Mouse (Mus musculus) myocyte (in vitro differentiated cells): Measurements from ENCODE around the gene Ccni. TPM values are rescaled to one million over a fixed set of nuclear protein-coding genes. Genes with fewer than 3 reads are reported as not detected.

Experiments
- H3K27me3 ChIP-seq: one replicate; pipeline ENCODE4 v1.6.1; 2011; ENCODE audit not compliant: control insufficient read depth, insufficient read depth, insufficient read length
- H3K36me3 ChIP-seq: one replicate; pipeline ENCODE4 v1.6.1; 2011; ENCODE audit not compliant: control insufficient read depth, insufficient read depth
- H3K4me2 ChIP-seq: one replicate; pipeline ENCODE4 v1.6.1; 2011; ENCODE audit warnings: low read depth, control low read depth
- H3K4me3 ChIP-seq: one replicate; pipeline ENCODE4 v1.5.1; 2011; ENCODE audit warnings: mild to moderate bottlenecking, control low read depth, moderate library complexity
- H3K79me2 ChIP-seq: one replicate; pipeline ENCODE4 v1.6.1; 2011; ENCODE audit not compliant: control insufficient read depth, insufficient read depth
- H3ac ChIP-seq: one replicate; pipeline ENCODE4 v1.6.1; 2011; ENCODE audit not compliant: control insufficient read depth, insufficient read length
- CEBPB ChIP-seq: IDR thresholded peaks from 2 replicates; pipeline ENCODE4 v1.6.1; 2011; ENCODE audit warnings: mild to moderate bottlenecking, moderate library complexity; ENCODE audit not compliant: poor library complexity, insufficient read depth, severe bottlenecking
- E2F4 ChIP-seq: IDR thresholded peaks from one replicate; pipeline ENCODE4 v1.6.1; 2011; ENCODE audit warnings: mild to moderate bottlenecking, control low read depth, moderate library complexity; ENCODE audit not compliant: insufficient read depth
- MAX ChIP-seq: IDR thresholded peaks from one replicate; pipeline ENCODE4 v1.6.1; 2011; ENCODE audit warnings: low read depth, mild to moderate bottlenecking, control low read depth
- MYOD1 ChIP-seq, 3 experiments: IDR thresholded peaks; one replicate each; pipeline ENCODE4 v1.6.1; 2011; ENCODE audit warnings: control low read depth in 2 of 3, low read depth in 2 of 3, mild to moderate bottlenecking in 2 of 3, moderate library complexity in 1 of 3; ENCODE audit not compliant: insufficient read length in 2 of 3, control insufficient read depth in 1 of 3
- MYOG ChIP-seq, 3 experiments: IDR thresholded peaks; one replicate each; pipeline ENCODE4 v1.6.1; 2011; ENCODE audit warnings: control low read depth in 2 of 3, low read depth in 2 of 3, mild to moderate bottlenecking in 2 of 3; ENCODE audit not compliant: insufficient read length in 2 of 3, control insufficient read depth in 1 of 3, insufficient read depth in 1 of 3
- POLR2A ChIP-seq: IDR thresholded peaks from one replicate; pipeline ENCODE4 v1.6.1; 2011; ENCODE audit warnings: low read depth, mild to moderate bottlenecking, control low read depth, moderate library complexity; ENCODE audit not compliant: insufficient read length
- POLR2AphosphoS2 ChIP-seq: IDR thresholded peaks from one replicate; pipeline ENCODE4 v1.6.1; 2011; ENCODE audit warnings: low read depth, control low read depth; ENCODE audit not compliant: insufficient read length
- REST ChIP-seq: IDR thresholded peaks from one replicate; pipeline ENCODE4 v1.6.1; 2011; ENCODE audit warnings: mild to moderate bottlenecking, control low read depth, moderate library complexity; ENCODE audit not compliant: insufficient read depth, insufficient read length
- SRF ChIP-seq: IDR thresholded peaks from one replicate; pipeline ENCODE4 v1.6.1; 2011; ENCODE audit warnings: low read depth; ENCODE audit not compliant: control insufficient read depth, insufficient read length
- TCF12 ChIP-seq: IDR thresholded peaks from one replicate; pipeline ENCODE4 v1.6.1; 2011; ENCODE audit warnings: mild to moderate bottlenecking, control low read depth; ENCODE audit not compliant: poor library complexity, insufficient read depth, severe bottlenecking
- TCF3 ChIP-seq: IDR thresholded peaks from one replicate; pipeline ENCODE4 v1.6.1; 2011; ENCODE audit warnings: low read depth, control low read depth; ENCODE audit not compliant: insufficient read length
- USF1 ChIP-seq: IDR thresholded peaks from one replicate; pipeline ENCODE4 v1.6.1; 2011; ENCODE audit warnings: low read depth, mild to moderate bottlenecking, control low read depth, moderate library complexity
- polyA plus RNA-seq: library from polyadenylated mRNA; unstranded; fragments of >200 nt; fragmentation: generic; extraction: Trizol; gene quantifications from one replicate; pipeline ENCODE4 v1.2.1, GENCODE M21; 2012; ENCODE audit warnings: missing spikeins

Gene Ccni
- polyA plus RNA-seq, 1 experiment = 132 TPM

DNA sequence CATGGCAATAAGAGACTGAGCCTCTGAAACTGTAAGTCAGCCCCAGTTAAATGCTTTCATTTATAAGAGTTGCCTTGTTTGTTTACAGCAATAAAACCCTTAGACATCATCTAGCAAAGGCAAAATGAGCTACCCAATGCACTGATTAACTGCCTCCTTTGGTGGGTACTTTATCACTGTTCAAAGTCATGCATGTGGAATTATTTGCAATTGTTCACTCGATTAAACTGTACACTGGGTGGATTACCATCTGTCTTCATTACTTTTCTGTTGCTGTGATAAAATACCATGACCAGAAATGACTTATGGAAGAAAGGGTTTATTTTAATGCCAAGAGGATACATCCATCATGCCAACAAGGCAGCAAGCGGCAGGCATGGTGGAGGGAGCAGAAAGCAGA, 39.0 kb upstream of the Ccni start:
- Histone ChIP-seq H3ac (no peak overlapping the region), H3K4me3 (no peak overlapping the region), H3K79me2 (no peaks in the 10 kb centered on the region), H3K27me3 (no peaks in the 10 kb centered on the region), H3K4me2 (no peak overlapping the region), H3K36me3 (no peaks in the 10 kb centered on the region)
- TF ChIP-seq MYOG (IDR thresholded peaks at IDR 0.05; ENCODE audit: control insufficient read depth in 1 of 3, insufficient read depth in 1 of 3, insufficient read length in 2 of 3, low read depth in 2 of 3) = no peak
- no peak for TF ChIP-seq MYOD1 (IDR thresholded peaks at IDR 0.05; ENCODE audit: control insufficient read depth in 1 of 3, insufficient read length in 2 of 3, low read depth in 2 of 3)
- TF ChIP-seq POLR2AphosphoS2 = no peak
- TF ChIP-seq USF1 = no peak
- no peak for TF ChIP-seq TCF3
- TF ChIP-seq MAX = no peak
- TF ChIP-seq CEBPB = no peak
- TF ChIP-seq SRF = no peak
- no peak for TF ChIP-seq E2F4
- TF ChIP-seq POLR2A = no peak
- no peak for TF ChIP-seq REST
- no peak for TF ChIP-seq TCF12

DNA sequence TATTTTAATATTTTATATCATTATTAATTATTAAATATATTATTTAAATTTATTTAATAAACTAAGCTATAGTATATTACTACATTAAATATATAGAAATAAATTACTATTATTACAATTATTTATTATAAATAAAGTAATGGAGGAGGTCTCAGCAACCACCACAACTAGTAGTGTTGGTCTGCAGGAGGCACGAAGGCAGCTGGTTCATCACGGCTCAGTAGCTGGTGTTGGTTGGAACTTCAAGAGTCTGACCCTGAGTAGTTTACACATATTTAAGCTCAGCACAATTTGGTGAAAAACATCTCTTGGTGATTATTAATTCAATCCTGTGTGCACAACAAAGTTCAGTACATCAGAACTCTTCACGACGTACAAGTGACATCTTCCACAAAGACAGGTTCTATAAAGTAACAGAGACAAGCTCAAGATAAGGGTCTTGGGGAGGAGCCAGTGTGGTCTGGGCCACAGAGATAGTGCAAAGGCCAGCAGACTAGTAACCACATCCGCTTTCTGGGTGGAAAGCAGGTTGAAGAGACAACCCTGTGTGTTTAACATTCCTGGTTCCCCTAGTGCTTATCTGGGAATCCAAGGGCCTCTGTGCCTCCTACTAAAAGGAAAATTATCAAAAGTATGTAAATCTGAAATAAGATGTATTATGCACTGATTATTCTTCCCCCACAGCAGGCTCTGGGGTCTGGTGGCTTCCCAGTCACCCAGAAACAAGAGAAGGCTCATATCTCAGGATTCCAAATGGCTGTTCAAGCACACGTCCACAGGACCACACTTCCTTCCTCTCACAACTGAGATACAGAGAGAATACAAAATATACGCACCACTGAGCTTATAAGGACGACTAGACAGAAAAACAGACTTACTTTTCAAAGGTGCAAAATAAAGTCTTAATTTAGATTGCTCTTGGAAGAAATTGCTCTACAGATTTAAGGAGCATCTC, 33.6 kb upstream of the Ccni start:
- Histone ChIP-seq H3K36me3 (no peaks in the 10 kb centered on the region), H3K4me2 (no peak overlapping the region), H3K79me2 (no peaks in the 10 kb centered on the region), H3ac (no peak overlapping the region), H3K27me3 (no peaks in the 10 kb centered on the region), H3K4me3 (no peak overlapping the region)
- TF ChIP-seq REST = no peak
- no peak for TF ChIP-seq TCF3
- TF ChIP-seq TCF12 = no peak
- TF ChIP-seq CEBPB = no peak
- TF ChIP-seq SRF = no peak
- no peak for TF ChIP-seq USF1
- TF ChIP-seq POLR2AphosphoS2 = no peak
- no peak for TF ChIP-seq MAX
- no peak for TF ChIP-seq POLR2A
- TF ChIP-seq MYOD1 (IDR thresholded peaks at IDR 0.05; ENCODE audit: control insufficient read depth in 1 of 3, insufficient read length in 2 of 3, low read depth in 2 of 3) = no peak
- TF ChIP-seq E2F4 = no peak
- no peak for TF ChIP-seq MYOG (IDR thresholded peaks at IDR 0.05; ENCODE audit: control insufficient read depth in 1 of 3, insufficient read depth in 1 of 3, insufficient read length in 2 of 3, low read depth in 2 of 3)

DNA sequence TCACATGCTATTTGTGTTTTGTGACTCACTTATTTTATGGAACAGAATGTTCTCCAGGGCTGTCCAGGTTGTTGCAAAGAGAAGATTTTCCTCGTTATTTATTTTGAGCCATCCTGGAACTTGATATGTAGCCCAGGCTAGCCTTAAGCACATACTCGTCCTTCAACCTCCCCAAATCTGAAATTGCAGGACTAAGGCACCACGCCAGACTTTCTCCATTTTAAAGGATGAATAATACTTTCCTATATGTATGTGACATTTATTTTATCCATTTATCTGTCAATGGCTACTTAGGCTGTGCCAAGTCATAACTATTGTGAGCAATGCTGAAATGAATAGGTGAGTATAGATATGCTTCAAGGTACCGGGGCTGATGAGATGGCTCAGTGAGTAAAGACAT, 30.2 kb upstream of the Ccni start:
- H3K4me2 ChIP-seq = no peak overlapping the region
- no peaks in the 10 kb centered on the region for H3K27me3 ChIP-seq
- H3ac ChIP-seq = no peak overlapping the region
- no peak overlapping the region for H3K4me3 ChIP-seq
- H3K79me2 ChIP-seq = no peaks in the 10 kb centered on the region
- H3K36me3 ChIP-seq = no peaks in the 10 kb centered on the region
- no peak for TF ChIP-seq SRF
- no peak for TF ChIP-seq TCF3
- no peak for TF ChIP-seq MAX
- TF ChIP-seq MYOG (IDR thresholded peaks at IDR 0.05; ENCODE audit: control insufficient read depth in 1 of 3, insufficient read depth in 1 of 3, insufficient read length in 2 of 3, low read depth in 2 of 3) = no peak
- no peak for TF ChIP-seq CEBPB
- TF ChIP-seq MYOD1 (IDR thresholded peaks at IDR 0.05; ENCODE audit: control insufficient read depth in 1 of 3, insufficient read length in 2 of 3, low read depth in 2 of 3) = no peak
- no peak for TF ChIP-seq USF1
- TF ChIP-seq POLR2AphosphoS2 = no peak
- no peak for TF ChIP-seq POLR2A
- no peak for TF ChIP-seq E2F4
- no peak for TF ChIP-seq TCF12
- TF ChIP-seq REST = no peak

DNA sequence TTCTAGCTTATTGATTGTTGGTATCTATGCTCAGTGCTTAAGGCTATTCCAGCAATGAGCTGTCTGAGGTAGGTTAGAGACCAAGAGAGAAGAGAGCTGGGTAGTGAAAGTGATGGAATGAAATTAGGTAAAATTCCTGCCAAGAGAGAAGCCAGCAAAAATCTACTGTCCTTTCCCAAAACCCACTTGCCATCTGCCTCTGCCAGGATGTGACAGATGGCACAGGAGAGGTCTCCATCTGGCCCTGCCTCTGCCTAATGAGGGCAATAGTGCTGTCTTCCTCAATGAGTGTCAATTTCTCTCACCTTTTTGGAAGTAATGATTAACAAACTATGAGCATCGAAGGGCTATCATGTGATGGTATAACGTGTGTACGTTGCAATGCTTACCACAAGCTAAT, 29.6 kb upstream of the Ccni start:
- no peak overlapping the region for H3K4me3 ChIP-seq
- H3ac ChIP-seq = no peak overlapping the region
- no peaks in the 10 kb centered on the region for H3K36me3 ChIP-seq
- TF ChIP-seq TCF3 = no peak
- H3K27me3 ChIP-seq = no peaks in the 10 kb centered on the region
- H3K79me2 ChIP-seq = no peaks in the 10 kb centered on the region
- H3K4me2 ChIP-seq = no peak overlapping the region

DNA sequence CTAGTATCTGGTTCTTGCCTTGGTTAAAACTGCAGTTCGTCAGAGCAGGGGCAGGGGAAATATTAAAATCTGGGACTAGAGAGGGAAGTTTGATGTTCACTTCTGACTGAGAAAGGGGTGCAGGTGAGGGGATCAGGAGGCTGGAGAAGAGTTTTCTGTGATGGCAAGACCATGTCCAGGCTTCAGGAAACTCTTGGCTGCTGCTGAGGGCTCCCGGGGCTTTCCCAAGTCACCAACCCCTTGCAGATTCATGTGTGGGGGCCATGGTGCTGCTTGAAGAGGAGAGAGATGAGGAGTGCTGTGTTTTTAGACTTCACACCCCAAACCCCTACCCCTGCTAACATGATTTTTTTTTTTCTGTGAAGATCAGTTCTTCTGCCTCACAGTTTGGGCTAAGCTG, 28.3 kb upstream of the Ccni start:
- TF ChIP-seq REST (no peak), TCF12 (no peak), MYOG (IDR thresholded peaks at IDR 0.05; ENCODE audit: control insufficient read depth in 1 of 3, insufficient read depth in 1 of 3, insufficient read length in 2 of 3, low read depth in 2 of 3) (no peak), MAX (no peak), TCF3 (no peak), E2F4 (no peak), POLR2A (no peak), POLR2AphosphoS2 (no peak), USF1 (no peak), CEBPB (no peak), MYOD1 (IDR thresholded peaks at IDR 0.05; ENCODE audit: control insufficient read depth in 1 of 3, insufficient read length in 2 of 3, low read depth in 2 of 3) (no peak), SRF (no peak)
- Histone ChIP-seq H3K4me3 (no peak overlapping the region), H3K36me3 (no peaks in the 10 kb centered on the region), H3K27me3 (no peaks in the 10 kb centered on the region), H3ac (no peak overlapping the region), H3K4me2 (no peak overlapping the region), H3K79me2 (no peaks in the 10 kb centered on the region)
